Mouse (Mus musculus): Measurements from ENCODE around the gene Htra3.
A peak's percentile ranks its signal among the peaks of the same experiment; 100 is the strongest.

Gene Htra3

GRCm38 (mm10) chr5:35695815-35696214 is 16.2 kb upstream of the Htra3 start:
- no peak for DNase-seq (ENCODE audit: low spot score in 2 of 2)

- DNase-seq (ENCODE audit: low spot score in 2 of 2): no peak
Measured at GRCm38 (mm10) chr5:35693638-35694037, 14.1 kb upstream of the Htra3 start.

- DNase-seq (ENCODE audit: low spot score in 2 of 2): no peak
Measured at GRCm38 (mm10) chr5:35691246-35691645, 11.7 kb upstream of the Htra3 start.

- DNase-seq (ENCODE audit: low spot score in 2 of 2): no peak
Measured at GRCm38 (mm10) chr5:35690485-35691165, 11.0 kb upstream of the Htra3 start.

GRCm38 (mm10) chr5:35689374-35689773 is 9.8 kb upstream of the Htra3 start:
- no peak for DNase-seq (ENCODE audit: low spot score in 2 of 2)

GRCm38 (mm10) chr5:35688851-35689250 is 9.3 kb upstream of the Htra3 start:
- DNase-seq (ENCODE audit: low spot score in 2 of 2): no peak

GRCm38 (mm10) chr5:35687098-35687497 is 7.5 kb upstream of the Htra3 start:
- DNase-seq (ENCODE audit: low spot score in 2 of 2): no peak

GRCm38 (mm10) chr5:35686336-35686735 is 6.8 kb upstream of the Htra3 start:
- no peak for DNase-seq (ENCODE audit: low spot score in 2 of 2)

GRCm38 (mm10) chr5:35685079-35685478 is 5.5 kb upstream of the Htra3 start:
- no peak for DNase-seq (ENCODE audit: low spot score in 2 of 2)

- DNase-seq (ENCODE audit: low spot score in 2 of 2): no peak
Measured at GRCm38 (mm10) chr5:35680958-35681357, 1.4 kb upstream of the Htra3 start.

GRCm38 (mm10) chr5:35676964-35677363 is 2.6 kb downstream of the Htra3 start:
- no peak for DNase-seq (ENCODE audit: low spot score in 2 of 2)

GRCm38 (mm10) chr5:35674081-35674555 is 5.5 kb downstream of the Htra3 start:
- DNase-seq (ENCODE audit: low spot score in 2 of 2): no peak

- peak in 1 of 2 experiments; percentile 36 for DNase-seq (ENCODE audit: low spot score in 2 of 2)
Measured at GRCm38 (mm10) chr5:35673086-35673485, 6.5 kb downstream of the Htra3 start.

- no peak for DNase-seq (ENCODE audit: low spot score in 2 of 2)
Measured at GRCm38 (mm10) chr5:35672581-35672980, 7.0 kb downstream of the Htra3 start.

GRCm38 (mm10) chr5:35671474-35671891 is 8.1 kb downstream of the Htra3 start:
- no peak for DNase-seq (ENCODE audit: low spot score in 2 of 2)

- peak in 1 of 2 experiments; percentile 27 for DNase-seq (ENCODE audit: low spot score in 2 of 2)
Measured at GRCm38 (mm10) chr5:35670412-35670801, 9.2 kb downstream of the Htra3 start.

GRCm38 (mm10) chr5:35669747-35670411 is 9.7 kb downstream of the Htra3 start:
- DNase-seq (ENCODE audit: low spot score in 2 of 2): no peak

GRCm38 (mm10) chr5:35666152-35666551 is 13.4 kb downstream of the Htra3 start:
- no peak for DNase-seq (ENCODE audit: low spot score in 2 of 2)

GRCm38 (mm10) chr5:35662021-35662545 is 17.5 kb downstream of the Htra3 start:
- DNase-seq (ENCODE audit: low spot score in 2 of 2): no peak

GRCm38 (mm10) chr5:35661210-35661609 is 18.4 kb downstream of the Htra3 start:
- no peak for DNase-seq (ENCODE audit: low spot score in 2 of 2)

GRCm38 (mm10) chr5:35659503-35659902 is 20.1 kb downstream of the Htra3 start:
- DNase-seq (ENCODE audit: low spot score in 2 of 2): no peak

GRCm38 (mm10) chr5:35655753-35656485 is 23.7 kb downstream of the Htra3 start:
- no peak for DNase-seq (ENCODE audit: low spot score in 2 of 2)

Data from spleen, postnatal 4 days (tissue).